Mouse (Mus musculus) layer of hippocampus, adult 6 months (tissue): ENCODE results near the gene Insl5. TPM values are rescaled to one million over a fixed set of nuclear protein-coding genes. Genes with fewer than 3 reads are reported as not detected.

ENCODE experiments used
- long read RNA-seq, 2 experiments: library from polyadenylated mRNA; unstranded; transcript quantifications; one replicate each; pipeline ENCODE4 v2.0.0; 2019 to 2020
- polyA plus RNA-seq: library from polyadenylated mRNA; unstranded; fragments of <200 nt; fragmentation: Nextera tagmentation; gene quantifications from 2 replicates; pipeline ENCODE4 v1.2.3, GENCODE M21; 2021

The Insl5 gene
- not detected in 2 replicates for polyA plus RNA-seq
- long read RNA-seq, experiment 1: 0 reads
- long read RNA-seq, experiment 2: 0 reads

DNA sequence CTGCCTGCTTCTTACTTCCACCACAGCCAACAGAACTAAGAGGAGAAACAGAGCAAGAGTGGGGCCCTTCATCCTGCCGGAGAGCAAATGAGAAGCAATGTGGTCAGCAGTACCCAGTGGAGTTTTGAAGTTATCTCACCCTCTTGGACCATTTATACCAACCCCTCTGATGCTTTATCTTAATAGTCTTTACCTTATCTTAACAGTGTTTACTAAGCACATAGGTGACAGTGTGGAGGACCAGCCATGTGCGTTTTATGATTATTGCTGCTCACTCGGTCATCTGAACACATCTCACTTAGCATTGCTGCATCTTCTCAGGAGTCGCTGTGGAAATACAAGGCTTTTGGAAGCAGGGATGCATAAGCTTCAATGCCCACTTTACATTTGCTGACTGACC lies at the start of gene Insl5:
Gene Insl5 (minus strand): TSS at position 222 of the 400 bp plus-strand sequence.

DNA sequence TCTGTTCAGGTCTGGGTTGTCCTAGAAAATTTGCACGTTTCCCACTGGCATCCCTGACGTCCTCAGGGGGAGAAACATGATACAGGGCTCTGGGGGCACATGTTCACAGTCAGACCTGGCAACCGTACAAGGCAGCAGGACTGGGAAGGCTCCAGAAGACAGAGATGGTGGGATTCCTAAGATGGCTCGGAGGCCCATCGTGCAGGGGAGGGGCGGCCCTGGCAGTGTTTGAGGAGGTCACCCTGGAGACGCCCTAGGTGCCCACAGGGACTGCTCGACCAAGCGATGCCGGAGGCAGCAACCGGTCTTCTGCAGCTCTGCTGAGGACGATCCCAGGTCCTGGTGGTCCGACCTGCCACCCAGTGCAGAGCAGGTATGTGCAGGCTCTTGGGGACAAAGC lies 48.2 kb downstream of the Insl5 start, which contains the start of gene Tctex1d1:
Gene Tctex1d1 (plus strand): TSS at position 167 of the 400 bp plus-strand sequence.

Other genes starting within 250 kb of the Insl5 start
- gene Tctex1d1, start 48.2 kb downstream of the Insl5 start, polyA plus RNA-seq: 1.0 and 1.5 TPM in 2 replicates
- 22.1 and 28.4 TPM in 2 replicates for gene Mier1, start 87.5 kb upstream of the Insl5 start, polyA plus RNA-seq
- 2.3 and 3.6 TPM in 2 replicates for gene Wdr78, start 87.7 kb upstream of the Insl5 start, polyA plus RNA-seq
- gene Slc35d1, start 188.3 kb upstream of the Insl5 start, polyA plus RNA-seq: 3.0 and 4.8 TPM in 2 replicates